Mouse (Mus musculus) right cerebral cortex, adult 18-20 months (tissue): ENCODE data around the gene Olfr1377.
"Not testable (repeated sequence)": the region's sequence is repeated elsewhere in the genome, so short reads cannot be mapped to it uniquely, and the experiment has no call there.

Experiments used
- DNase-seq: peaks from one replicate; pipeline ENCODE4 v3.0.0; 2022; ENCODE audit warnings: mixed read lengths

The Olfr1377 gene

GRCm38 (mm10) chr11:50981667-50982066 is at the start of gene Olfr1377:
Olfr1377 (plus strand) TSS chr11:50981967.
- DNase-seq, result no peak

GRCm38 (mm10) chr11:50932040-50932439 is 49.7 kb upstream of the Olfr1377 start:
- DNase-seq, result no peak

GRCm38 (mm10) chr11:50938435-50938834 is 43.3 kb upstream of the Olfr1377 start:
- DNase-seq, result no peak

- peak; percentile 32 for DNase-seq
These were observed 42.0 kb upstream of the Olfr1377 start for GRCm38 (mm10) chr11:50939621-50940366.

GRCm38 (mm10) chr11:50942386-50942785 is 39.4 kb upstream of the Olfr1377 start:
- no peak for DNase-seq

GRCm38 (mm10) chr11:50943506-50943905 is 38.3 kb upstream of the Olfr1377 start, which contains the start of gene 4933414I15Rik:
4933414I15Rik (minus strand) TSS chr11:50943765.
- no peak for DNase-seq

GRCm38 (mm10) chr11:50952290-50952689 is 29.5 kb upstream of the Olfr1377 start:
- peak; percentile 72 for DNase-seq

- no peak for DNase-seq
These were observed 28.1 kb upstream of the Olfr1377 start, which contains the start of gene Prop1 for GRCm38 (mm10) chr11:50953665-50954064. Prop1 (minus strand) TSS chr11:50953765.

GRCm38 (mm10) chr11:50964886-50965285 is 16.9 kb upstream of the Olfr1377 start:
- no peak for DNase-seq

- DNase-seq, result no peak
These were observed 15.5 kb upstream of the Olfr1377 start, which contains the start of gene Olfr1378 for GRCm38 (mm10) chr11:50966230-50966629. Olfr1378 (plus strand) TSS chr11:50966530.

- DNase-seq, result no peak
These were observed 4.6 kb upstream of the Olfr1377 start for GRCm38 (mm10) chr11:50977216-50977615.

- no peak for DNase-seq
These were observed 21.5 kb downstream of the Olfr1377 start, which contains the start of gene Olfr51 for GRCm38 (mm10) chr11:51003296-51003695. Olfr51 (plus strand) TSS chr11:51003596.

- DNase-seq, result no peak
These were observed 30.1 kb downstream of the Olfr1377 start for GRCm38 (mm10) chr11:51011821-51012220.

- DNase-seq, result no peak
These were observed 32.2 kb downstream of the Olfr1377 start, which contains the start of gene Olfr54 for GRCm38 (mm10) chr11:51013936-51014335. Olfr54 (plus strand) TSS chr11:51014236.

GRCm38 (mm10) chr11:51016341-51016740 is 34.6 kb downstream of the Olfr1377 start:
- no peak for DNase-seq

- DNase-seq, result not testable (repeated sequence)
These were observed 45.0 kb downstream of the Olfr1377 start for GRCm38 (mm10) chr11:51026811-51027210.

- DNase-seq, result not testable (repeated sequence)
These were observed 47.6 kb downstream of the Olfr1377 start for GRCm38 (mm10) chr11:51029381-51029780.

- no peak for DNase-seq
These were observed 48.5 kb downstream of the Olfr1377 start for GRCm38 (mm10) chr11:51030225-51030624.

- no peak for DNase-seq
These were observed 51.1 kb downstream of the Olfr1377 start for GRCm38 (mm10) chr11:51032851-51033250.

- DNase-seq, result not testable (repeated sequence)
These were observed 52.4 kb downstream of the Olfr1377 start for GRCm38 (mm10) chr11:51034141-51034540.

- no peak for DNase-seq
These were observed 54.2 kb downstream of the Olfr1377 start for GRCm38 (mm10) chr11:51035951-51036350.
